Mouse (Mus musculus) liver, postnatal 0 days (tissue): Measurements from ENCODE around the gene Cmah.

ENCODE experiments used
- CTCF ChIP-seq: sonication (generic); IDR thresholded peaks from 2 replicates; pipeline ENCODE4 v1.5.1; 2016; ENCODE audit warnings: antibody characterized with exemption, low read depth
- EP300 ChIP-seq: IDR thresholded peaks from 2 replicates; pipeline ENCODE4 v1.6.1; 2016; ENCODE audit warnings: antibody characterized with exemption, low read depth, mild to moderate bottlenecking

DNA sequence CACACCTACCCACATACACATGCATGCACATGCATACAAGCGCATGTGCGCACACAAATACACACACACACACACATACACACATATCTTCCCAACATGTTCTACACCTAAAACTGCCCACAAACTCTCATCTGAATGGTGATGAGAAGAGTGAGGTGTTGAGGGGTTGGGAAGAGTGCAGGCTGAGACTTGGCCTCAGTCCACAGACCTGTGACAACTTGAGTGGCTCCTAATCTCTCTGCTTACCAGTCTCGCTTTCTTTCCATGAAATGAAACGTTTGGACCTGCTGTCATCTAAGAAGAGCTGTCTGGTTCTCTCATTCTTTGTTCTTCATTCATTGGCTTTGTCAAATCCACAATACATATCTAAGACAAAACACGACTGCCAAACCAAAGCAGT lies 169.1 kb downstream of the Cmah start:
- no peak for TF ChIP-seq EP300
- TF ChIP-seq CTCF = no peak
